Comparison of ENCODE assay signal across 29 mouse cellular contexts in the genomic region with DNA sequence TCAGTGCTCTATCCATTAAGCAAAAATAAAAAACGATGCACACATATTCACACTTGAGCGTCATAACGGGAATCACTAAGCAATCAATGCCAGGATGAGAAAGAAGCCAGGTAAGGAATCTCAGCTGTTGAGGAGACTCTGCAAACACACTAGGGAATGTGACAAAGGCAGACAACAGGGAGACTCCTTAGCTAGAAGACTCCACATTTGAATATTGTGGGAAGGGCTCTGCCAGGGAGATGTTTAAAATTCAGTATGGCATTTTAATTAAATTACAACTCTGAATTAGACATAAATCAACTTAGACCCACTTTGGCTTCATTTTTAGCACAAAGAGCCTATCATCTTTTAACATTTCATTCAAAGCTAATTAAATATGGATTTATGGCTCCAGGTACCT.
DNase-seq lines count a peak whose midpoint lies in the region; ATAC-seq and TF ChIP-seq lines count a peak whose summit lies in the region.
"Had no signal": no experiment of that assay in that cellular context is flagged by ENCODE, and none has a peak within 500 bp of the region (broad histone marks: within the 10 kb centered on the region; RNA-seq: fewer than 3 reads in every experiment).

No protein-coding gene starts in this region.

- H3K4me3 ChIP-seq in forebrain, postnatal 0 days (ENCODE audit: low read depth, low read length) = no peak overlapping the region
- H3K4me3 ChIP-seq in forebrain, embryonic 13.5 days = no peak overlapping the region
- H3K4me3 ChIP-seq in hindbrain, embryonic 15.5 days = no peak overlapping the region
- no peak overlapping the region for H3K4me3 ChIP-seq in hindbrain, embryonic 12.5 days
- H3K4me3 ChIP-seq in midbrain, embryonic 11.5 days (ENCODE audit: low read depth, low read length) = no peak overlapping the region
- H3K4me3 ChIP-seq in midbrain, embryonic 10.5 days = no peak overlapping the region
- H3K4me3 ChIP-seq in hindbrain, postnatal 0 days (ENCODE audit: low read length) = no peak overlapping the region
- H3K4me3 ChIP-seq in intestine, embryonic 16.5 days (ENCODE audit: low read length) = no peak overlapping the region
- H3K4me3 ChIP-seq: embryonic facial prominence, embryonic 13.5 days; forebrain, embryonic 10.5 days; heart, embryonic 10.5 days; heart, embryonic 15.5 days; liver, embryonic 12.5 days; midbrain, embryonic 12.5 days; neural tube, embryonic 15.5 days had no signal

- H3K4me2 ChIP-seq in forebrain, postnatal 0 days (ENCODE audit: low read depth) = no peak overlapping the region
- no peak overlapping the region for H3K4me2 ChIP-seq in forebrain, embryonic 13.5 days
- H3K4me2 ChIP-seq in hindbrain, embryonic 15.5 days = no peak overlapping the region
- H3K4me2 ChIP-seq in hindbrain, embryonic 12.5 days (replicated peaks) = no peak overlapping the region
- H3K4me2 ChIP-seq in midbrain, embryonic 11.5 days = no peak overlapping the region
- H3K4me2 ChIP-seq in hindbrain, postnatal 0 days (ENCODE audit: low read depth, low read length) = no peak overlapping the region
- H3K4me2 ChIP-seq in intestine, embryonic 16.5 days (ENCODE audit: low read depth, low read length) = no peak overlapping the region
- H3K4me2 ChIP-seq: embryonic facial prominence, embryonic 13.5 days; heart, embryonic 15.5 days; liver, embryonic 12.5 days; midbrain, embryonic 12.5 days; neural tube, embryonic 15.5 days had no signal

- WGBS in forebrain, postnatal 0 days = 51% methylated on average over 3 of the region's 3 CpGs
- 76% methylated on average over 3 of the region's 3 CpGs for WGBS in forebrain, embryonic 13.5 days
- WGBS in hindbrain, embryonic 15.5 days = 57% methylated on average over 3 of the region's 3 CpGs
- 74% methylated on average over 3 of the region's 3 CpGs for WGBS in hindbrain, embryonic 12.5 days
- WGBS in midbrain, embryonic 11.5 days = 78% methylated on average over 3 of the region's 3 CpGs
- WGBS in midbrain, embryonic 10.5 days = 79% methylated on average over 3 of the region's 3 CpGs
- 57% methylated on average over 3 of the region's 3 CpGs for WGBS in hindbrain, postnatal 0 days
- 58% methylated on average over 3 of the region's 3 CpGs for WGBS in intestine, embryonic 16.5 days

- DNase-seq in forebrain, postnatal 0 days = no peak
- DNase-seq in midbrain, embryonic 11.5 days (ENCODE audit: low spot score, missing footprints) = peak; percentile 78
- no peak for DNase-seq in midbrain, embryonic 10.5 days (ENCODE audit: low spot score)
- DNase-seq in hindbrain, postnatal 0 days (ENCODE audit: low spot score) = no peak
- DNase-seq: adrenal gland, postnatal 14 days; cerebellum, adult 11-12 months; cerebellum, postnatal 10 days; gastrocnemius, postnatal 14 days; heart, adult 11 months; kidney, adult 11 months; kidney, postnatal 14 days; left cerebral cortex, postnatal 4 days; liver, postnatal 0 days; retina, postnatal 1 day; right cerebral cortex, postnatal 14 days; thymus, adult 18-20 months; thymus, postnatal 25 days had no signal

- peak overlapping the region; percentile 4 for H3K27ac ChIP-seq in forebrain, postnatal 0 days (ENCODE audit: low read depth, low read length)
- no peak overlapping the region for H3K27ac ChIP-seq in forebrain, embryonic 13.5 days
- peak overlapping the region; percentile 55; the same call in 1 of the 2 replicates for H3K27ac ChIP-seq in hindbrain, embryonic 15.5 days (replicated peaks)
- H3K27ac ChIP-seq in hindbrain, embryonic 12.5 days = no peak overlapping the region
- no peak overlapping the region for H3K27ac ChIP-seq in midbrain, embryonic 11.5 days (ENCODE audit: low read depth, low read length)
- H3K27ac ChIP-seq in midbrain, embryonic 10.5 days (replicated peaks) = no peak overlapping the region
- H3K27ac ChIP-seq in hindbrain, postnatal 0 days = peak overlapping the region; percentile 38; the same call in 1 of the 2 replicates
- H3K27ac ChIP-seq in intestine, embryonic 16.5 days (ENCODE audit: low read length) = no peak overlapping the region
- H3K27ac ChIP-seq: embryonic facial prominence, embryonic 13.5 days; forebrain, embryonic 10.5 days; heart, embryonic 10.5 days; heart, embryonic 15.5 days; liver, embryonic 12.5 days; midbrain, embryonic 12.5 days; neural tube, embryonic 15.5 days had no signal

- H3K9me3 ChIP-seq in forebrain, postnatal 0 days (ENCODE audit: low read length) = no peaks in the 10 kb centered on the region
- H3K9me3 ChIP-seq in forebrain, embryonic 13.5 days (replicated peaks) = no peaks in the 10 kb centered on the region
- no peaks in the 10 kb centered on the region for H3K9me3 ChIP-seq in hindbrain, embryonic 15.5 days
- H3K9me3 ChIP-seq in hindbrain, embryonic 12.5 days (replicated peaks) = no peaks in the 10 kb centered on the region
- no peaks in the 10 kb centered on the region for H3K9me3 ChIP-seq in midbrain, embryonic 11.5 days (ENCODE audit: control insufficient read depth, low read length)
- H3K9me3 ChIP-seq in midbrain, embryonic 10.5 days (replicated peaks) = no peaks in the 10 kb centered on the region
- no peaks in the 10 kb centered on the region for H3K9me3 ChIP-seq in hindbrain, postnatal 0 days (ENCODE audit: low read length)
- H3K9me3 ChIP-seq in intestine, embryonic 16.5 days (ENCODE audit: control insufficient read depth, low read length) = no peaks in the 10 kb centered on the region
- H3K9me3 ChIP-seq: embryonic facial prominence, embryonic 13.5 days; forebrain, embryonic 10.5 days; heart, embryonic 10.5 days; heart, embryonic 15.5 days; liver, embryonic 12.5 days; midbrain, embryonic 12.5 days; neural tube, embryonic 15.5 days had no signal

- no peaks in the 10 kb centered on the region for H3K36me3 ChIP-seq in forebrain, postnatal 0 days (ENCODE audit: insufficient read depth)
- no peaks in the 10 kb centered on the region for H3K36me3 ChIP-seq in forebrain, embryonic 13.5 days (ENCODE audit: poor library complexity, severe bottlenecking)
- H3K36me3 ChIP-seq in hindbrain, embryonic 15.5 days = no peaks in the 10 kb centered on the region
- no peaks in the 10 kb centered on the region for H3K36me3 ChIP-seq in hindbrain, embryonic 12.5 days
- H3K36me3 ChIP-seq in midbrain, embryonic 11.5 days (ENCODE audit: control insufficient read depth, insufficient read depth, low read length) = no peaks in the 10 kb centered on the region
- no peaks in the 10 kb centered on the region for H3K36me3 ChIP-seq in midbrain, embryonic 10.5 days
- no peaks in the 10 kb centered on the region for H3K36me3 ChIP-seq in hindbrain, postnatal 0 days (ENCODE audit: insufficient read depth, low read length)
- no peaks in the 10 kb centered on the region for H3K36me3 ChIP-seq in intestine, embryonic 16.5 days (ENCODE audit: control insufficient read depth, insufficient read depth, low read length)
- H3K36me3 ChIP-seq: embryonic facial prominence, embryonic 13.5 days; forebrain, embryonic 10.5 days; heart, embryonic 10.5 days; heart, embryonic 15.5 days; liver, embryonic 12.5 days; midbrain, embryonic 12.5 days; neural tube, embryonic 15.5 days had no signal

- ATAC-seq in forebrain, postnatal 0 days = peak; percentile 55
- ATAC-seq in forebrain, embryonic 13.5 days = no peak; the same call in 1 of the 2 replicates
- ATAC-seq in hindbrain, embryonic 15.5 days (ENCODE audit: low FRiP score, low read depth) = no peak
- ATAC-seq in hindbrain, embryonic 12.5 days (ENCODE audit: low FRiP score) = no peak
- ATAC-seq in midbrain, embryonic 11.5 days (ENCODE audit: low FRiP score) = no peak
- no peak for ATAC-seq in hindbrain, postnatal 0 days
- no peak for ATAC-seq in intestine, embryonic 16.5 days
- ATAC-seq: liver, embryonic 12.5 days; liver, postnatal 0 days; Patski had no signal

- TF ChIP-seq CTCF in forebrain, postnatal 0 days (IDR thresholded peaks at IDR 0.05; ENCODE audit: low read depth) = no peak
- TF ChIP-seq CTCF in hindbrain, postnatal 0 days (IDR thresholded peaks at IDR 0.05; ENCODE audit: low read depth) = no peak

- H3K9ac ChIP-seq in forebrain, postnatal 0 days = no peak overlapping the region
- no peak overlapping the region for H3K9ac ChIP-seq in forebrain, embryonic 13.5 days
- no peak overlapping the region for H3K9ac ChIP-seq in hindbrain, embryonic 15.5 days
- H3K9ac ChIP-seq in hindbrain, embryonic 12.5 days = no peak overlapping the region
- no peak overlapping the region for H3K9ac ChIP-seq in midbrain, embryonic 11.5 days (ENCODE audit: low read length)
- no peak overlapping the region for H3K9ac ChIP-seq in hindbrain, postnatal 0 days (replicated peaks; ENCODE audit: low read length)
- H3K9ac ChIP-seq in intestine, embryonic 16.5 days (ENCODE audit: low read depth, low read length) = no peak overlapping the region
- H3K9ac ChIP-seq: embryonic facial prominence, embryonic 13.5 days; heart, embryonic 15.5 days; liver, embryonic 12.5 days; liver, postnatal 0 days; midbrain, embryonic 12.5 days; neural tube, embryonic 15.5 days had no signal

- peaks cover 7% of the 10 kb centered on the region; the same call in 1 of the 2 replicates for H3K4me1 ChIP-seq in forebrain, postnatal 0 days (ENCODE audit: insufficient read depth)
- H3K4me1 ChIP-seq in forebrain, embryonic 13.5 days = peaks cover 21% of the 10 kb centered on the region
- peaks cover 7% of the 10 kb centered on the region; the same call in 1 of the 2 replicates for H3K4me1 ChIP-seq in hindbrain, embryonic 15.5 days (replicated peaks)
- peaks cover 2% of the 10 kb centered on the region for H3K4me1 ChIP-seq in hindbrain, embryonic 12.5 days
- H3K4me1 ChIP-seq in midbrain, embryonic 11.5 days (ENCODE audit: control insufficient read depth, insufficient read depth, low read length) = 0 out of 2 replicates have a peak, but pooled peaks cover 2% of the 10 kb centered on the region
- H3K4me1 ChIP-seq in midbrain, embryonic 10.5 days = peaks cover 26% of the 10 kb centered on the region
- H3K4me1 ChIP-seq in hindbrain, postnatal 0 days (ENCODE audit: insufficient read depth, low read length) = no peaks in the 10 kb centered on the region; the same call in 1 of the 2 replicates
- 0 out of 2 replicates have a peak, but pooled peaks cover 3% of the 10 kb centered on the region for H3K4me1 ChIP-seq in intestine, embryonic 16.5 days (ENCODE audit: control insufficient read depth, insufficient read depth, low read length)
- H3K4me1 ChIP-seq: liver, embryonic 12.5 days had no signal

- no peaks in the 10 kb centered on the region for H3K27me3 ChIP-seq in forebrain, postnatal 0 days (ENCODE audit: insufficient read depth, low read length)
- H3K27me3 ChIP-seq in forebrain, embryonic 13.5 days = no peaks in the 10 kb centered on the region
- no peaks in the 10 kb centered on the region for H3K27me3 ChIP-seq in hindbrain, embryonic 15.5 days
- no peaks in the 10 kb centered on the region for H3K27me3 ChIP-seq in hindbrain, embryonic 12.5 days
- no peaks in the 10 kb centered on the region for H3K27me3 ChIP-seq in midbrain, embryonic 11.5 days (ENCODE audit: control insufficient read depth, insufficient read depth, low read length)
- no peaks in the 10 kb centered on the region; the same call in 1 of the 2 replicates for H3K27me3 ChIP-seq in midbrain, embryonic 10.5 days (ENCODE audit: low read depth, poor library complexity, severe bottlenecking)
- no peaks in the 10 kb centered on the region for H3K27me3 ChIP-seq in hindbrain, postnatal 0 days (ENCODE audit: insufficient read depth, low read length)
- no peaks in the 10 kb centered on the region for H3K27me3 ChIP-seq in intestine, embryonic 16.5 days (replicated peaks; ENCODE audit: control insufficient read depth, insufficient read depth, low read length)
- H3K27me3 ChIP-seq: embryonic facial prominence, embryonic 13.5 days; heart, embryonic 15.5 days; liver, embryonic 12.5 days; midbrain, embryonic 12.5 days; neural tube, embryonic 15.5 days; Patski had no signal

Comparison
In these comparisons a context has a peak if more than half of its experiments do, and no peak if none do; other contexts are left out.
1. H3K27ac ChIP-seq: peak in forebrain, postnatal 0 days (single experiment), hindbrain, embryonic 15.5 days (single experiment) and hindbrain, postnatal 0 days (single experiment); none in forebrain, embryonic 13.5 days (single experiment), hindbrain, embryonic 12.5 days (single experiment), midbrain, embryonic 11.5 days (single experiment), midbrain, embryonic 10.5 days (single experiment) and intestine, embryonic 16.5 days (single experiment).